Mouse (Mus musculus) cerebellum, adult 9-10 months (tissue): ENCODE results near the gene Larp7.

ENCODE experiments used
- DNase-seq: peaks from one replicate; pipeline ENCODE4 v3.0.0; 2022

Gene Larp7

DNA sequence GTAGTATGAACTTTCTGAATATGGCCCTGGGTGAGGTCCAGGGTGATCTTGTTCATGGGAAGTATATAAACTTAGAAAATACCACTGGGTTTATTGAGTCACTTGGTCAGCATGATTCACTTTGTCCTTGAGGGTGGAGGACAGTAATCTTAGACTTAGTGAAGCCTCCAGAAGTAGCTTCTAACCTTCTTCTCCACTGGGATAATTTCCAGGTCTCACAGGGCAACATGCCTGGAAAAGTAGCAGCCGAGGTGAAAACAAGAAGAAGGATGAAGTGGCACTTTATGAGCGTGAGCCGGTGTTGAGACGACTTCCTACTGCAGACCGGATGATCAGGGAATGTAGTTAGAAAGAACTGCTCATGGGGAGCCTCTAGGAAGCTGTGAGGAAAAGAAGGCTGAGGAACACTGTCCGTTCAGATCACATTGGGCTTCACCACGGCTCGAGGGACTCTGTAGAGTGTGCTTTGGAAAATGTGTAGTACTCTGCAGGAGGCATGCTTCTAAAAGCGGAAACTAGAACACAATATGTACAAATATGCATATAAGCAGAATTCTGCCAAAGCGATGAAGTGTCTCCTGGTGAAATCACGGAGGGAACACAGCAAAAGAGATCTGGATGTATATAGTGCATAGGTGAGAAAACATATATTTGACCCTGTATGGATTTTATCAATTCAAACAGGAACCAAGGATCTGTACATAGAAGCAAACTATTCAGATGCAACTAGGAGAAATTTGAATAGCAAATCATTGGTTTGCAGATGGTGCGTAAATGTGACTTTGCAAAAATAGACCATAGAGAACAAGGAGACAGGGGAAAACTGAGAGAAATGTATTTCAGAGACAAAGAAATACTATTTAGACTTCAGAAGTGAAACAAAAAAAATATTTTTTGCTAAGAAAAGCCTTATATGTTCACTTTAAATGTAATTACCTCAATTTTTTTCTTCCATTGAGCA lies 41.1 kb downstream of the Larp7 start:
- DNase-seq, result no peak

DNA sequence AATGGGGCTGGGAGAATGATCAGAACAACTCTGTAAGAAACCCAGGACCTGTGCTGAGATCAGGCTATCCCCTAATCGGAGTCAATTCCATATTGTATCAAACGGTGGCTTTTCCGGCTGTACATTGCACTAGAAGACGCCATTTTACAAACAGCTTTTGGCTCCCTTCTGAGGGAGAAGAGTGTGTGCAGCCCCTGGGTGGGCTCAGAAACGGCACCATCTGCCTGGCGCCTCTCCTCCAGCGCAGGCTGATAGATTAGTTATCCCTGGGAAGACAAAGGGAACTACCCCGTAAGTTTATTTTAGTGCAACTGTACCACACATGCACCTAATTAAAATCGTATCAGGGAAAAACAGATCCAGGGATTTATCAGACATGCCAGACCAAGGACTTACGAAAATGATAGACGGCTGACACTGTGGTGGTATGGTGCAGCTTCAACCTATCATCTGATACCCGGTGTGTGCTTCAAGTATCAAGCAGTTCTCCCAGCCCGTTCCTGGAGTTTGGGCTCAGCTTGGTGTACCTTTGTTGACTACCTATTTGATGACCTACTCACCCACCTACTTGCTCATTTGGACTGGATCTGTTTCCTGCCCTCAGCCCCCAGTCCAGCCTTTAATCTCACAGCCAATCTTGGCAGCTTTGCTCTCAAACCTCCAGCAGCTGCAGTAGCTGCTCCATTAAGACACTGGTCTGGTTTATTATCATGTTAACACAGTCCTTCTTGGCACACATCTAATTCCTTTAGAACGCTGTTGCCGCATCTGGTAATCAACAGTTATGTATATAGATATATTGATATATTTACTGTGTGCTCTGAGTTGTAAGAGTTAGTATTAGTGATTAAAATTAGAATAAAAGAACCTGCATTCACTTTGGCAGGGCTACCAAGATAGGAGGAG lies 45.0 kb downstream of the Larp7 start:
- no peak for DNase-seq

DNA sequence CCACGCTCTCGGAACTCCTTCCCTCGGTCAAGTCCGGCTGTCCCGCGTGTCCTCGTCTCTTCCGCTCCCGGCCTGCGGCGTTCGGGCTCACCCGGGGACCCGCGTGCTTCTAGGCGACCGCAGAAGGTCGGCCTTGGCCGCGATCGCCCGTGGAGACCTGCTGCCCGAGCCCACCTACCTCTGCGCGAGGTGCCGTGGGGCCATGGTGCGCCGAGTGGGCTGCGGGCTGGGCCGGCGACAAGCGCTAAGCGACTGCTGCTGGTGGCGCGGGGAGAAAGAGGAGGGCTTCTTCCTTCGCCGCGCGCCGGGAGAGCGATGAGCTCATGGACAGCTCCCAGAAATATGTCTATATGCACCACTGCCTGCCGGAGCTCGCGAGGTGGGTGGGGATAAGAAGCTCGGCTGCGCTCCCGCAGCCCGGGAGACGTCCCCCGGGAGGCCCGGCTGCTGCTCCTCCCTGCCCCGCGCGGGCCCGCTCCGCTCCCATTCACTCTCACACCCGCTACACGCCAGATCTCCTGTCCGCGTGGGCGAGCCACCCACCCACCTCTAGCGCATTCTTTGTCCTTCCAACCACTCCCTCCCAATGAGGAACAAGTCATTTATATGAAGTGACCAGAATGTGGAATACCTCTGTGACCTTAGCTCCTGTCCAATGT lies 54.3 kb downstream of the Larp7 start, which contains the start of gene Ank2:
TSS of gene Ank2 (minus strand) at position 609 of the 659 bp plus-strand sequence.
- DNase-seq, result no peak

GRCm38 (mm10) chr3:127498197-127498741 lies 54.9 kb downstream of the Larp7 start:
- DNase-seq, result peak; percentile 41

DNA sequence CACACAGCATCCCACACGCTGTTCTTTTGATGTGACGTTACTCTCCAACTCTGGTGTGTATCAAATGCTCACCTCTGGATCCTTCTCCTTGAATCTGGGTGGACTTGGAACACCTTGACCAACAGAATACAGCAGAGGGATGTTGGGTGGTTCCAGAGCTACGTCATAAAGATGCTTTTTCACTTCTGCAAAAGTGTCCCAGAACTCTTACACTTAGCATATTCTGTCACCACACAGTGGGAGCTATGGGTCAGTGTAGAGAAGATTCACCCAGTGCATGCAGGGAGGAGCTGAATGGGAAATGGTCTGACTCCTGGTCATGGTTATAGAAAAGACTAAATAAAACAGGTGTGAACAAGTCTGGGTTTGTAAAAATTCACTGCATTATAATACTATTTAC lies 60.5 kb downstream of the Larp7 start:
- no peak for DNase-seq

GRCm38 (mm10) chr3:127487302-127487701 lies 65.8 kb downstream of the Larp7 start:
- no peak for DNase-seq
